Mouse (Mus musculus) limb, embryonic 14.5 days (tissue): ENCODE data around the gene Gp1bb. TPM values are rescaled to one million over a fixed set of nuclear protein-coding genes. Genes with fewer than 3 reads are reported as not detected.
A peak's percentile ranks its signal among the peaks of the same experiment; 100 is the strongest.

ENCODE experiments used
- ATAC-seq: fragments of 200-750 bp; cut with Nextera tagmentation; 2 replicates; pipeline ENCODE4 v1.8.0; 2017; ENCODE audit warnings: low read depth, moderate number of reproducible peaks, moderate TSS enrichment; ENCODE audit not compliant: low FRiP score
- DNase-seq: peaks from one replicate; pipeline ENCODE4 v3.0.0-alpha.2; 2015; ENCODE audit warnings: low spot score
- H3K27ac ChIP-seq: fragments of 300-500 bp; sonication (generic); replicated peaks from 2 replicates; pipeline ENCODE4 v1.5.1; 2014; ENCODE audit warnings: low read depth, mild to moderate bottlenecking, low read length, moderate library complexity, mixed read lengths
- H3K27me3 ChIP-seq: fragments of 300-500 bp; sonication (generic); 2 replicates; pipeline ENCODE4 v1.6.1; 2014; ENCODE audit warnings: low read length, mixed read lengths; ENCODE audit not compliant: control insufficient read depth, insufficient read depth
- H3K36me3 ChIP-seq: fragments of 300-500 bp; sonication (generic); 2 replicates; pipeline ENCODE4 v1.6.1; 2014; ENCODE audit warnings: mild to moderate bottlenecking, low read length, moderate library complexity, mixed read lengths; ENCODE audit not compliant: control insufficient read depth, insufficient read depth
- H3K4me1 ChIP-seq: fragments of 300-500 bp; sonication (generic); 2 replicates; pipeline ENCODE4 v1.6.1; 2014; ENCODE audit warnings: antibody characterized with exemption, low read length, mixed read lengths; ENCODE audit not compliant: control insufficient read depth, insufficient read depth
- H3K4me2 ChIP-seq: fragments of 300-500 bp; sonication (generic); replicated peaks from 2 replicates; pipeline ENCODE4 v1.6.1; 2014; ENCODE audit warnings: low read depth, mild to moderate bottlenecking, low read length, moderate library complexity; ENCODE audit not compliant: severe bottlenecking
- H3K4me3 ChIP-seq: fragments of 300-500 bp; sonication (generic); replicated peaks from 2 replicates; pipeline ENCODE4 v1.5.1; 2014; ENCODE audit warnings: low read length
- H3K9ac ChIP-seq: fragments of 300-500 bp; sonication (generic); 2 replicates; pipeline ENCODE4 v1.6.1; 2014; ENCODE audit warnings: mild to moderate bottlenecking, low read depth, low read length, moderate library complexity; ENCODE audit not compliant: severe bottlenecking
- H3K9me3 ChIP-seq: fragments of 300-500 bp; sonication (generic); 2 replicates; pipeline ENCODE4 v1.6.1; 2016; ENCODE audit warnings: low read length; ENCODE audit not compliant: control insufficient read depth
- POLR2A ChIP-seq: fragments of 200-500 bp; IDR thresholded peaks from 2 replicates; pipeline ENCODE4 v1.8.0; 2012; ENCODE audit warnings: inconsistent platforms, mild to moderate bottlenecking, moderate library complexity, borderline replicate concordance; ENCODE audit not compliant: insufficient read depth, insufficient read length; ENCODE audit errors: extremely low read depth
- WGBS: fragments of 180-500 bp; shearing (Covaris S2); extraction: QIAGEN DNeasy Blood & Tissue Kit; methylation state at CpG from one replicate; pipeline ENCODE4 v1.1.7; 2014; 5-methylcytosine and 5-hydroxymethylcytosine counted together
- polyA plus RNA-seq, 2 experiments: library from polyadenylated mRNA; depleted of rRNA in 1 of 2; stranded (reverse) in 1 of 2; unstranded in 1 of 2; fragments of >200 nt; fragmentation: Nextera tagmentation in 1 of 2; extraction: Ambion mirVana in 1 of 2; gene quantifications; 2 replicates each; pipeline versions ENCODE4 v1.2.1 to v1.2.3; 2012 to 2014

Gene Gp1bb
- polyA plus RNA-seq, 2 experiments: 3.0 to 4.3 TPM

DNA sequence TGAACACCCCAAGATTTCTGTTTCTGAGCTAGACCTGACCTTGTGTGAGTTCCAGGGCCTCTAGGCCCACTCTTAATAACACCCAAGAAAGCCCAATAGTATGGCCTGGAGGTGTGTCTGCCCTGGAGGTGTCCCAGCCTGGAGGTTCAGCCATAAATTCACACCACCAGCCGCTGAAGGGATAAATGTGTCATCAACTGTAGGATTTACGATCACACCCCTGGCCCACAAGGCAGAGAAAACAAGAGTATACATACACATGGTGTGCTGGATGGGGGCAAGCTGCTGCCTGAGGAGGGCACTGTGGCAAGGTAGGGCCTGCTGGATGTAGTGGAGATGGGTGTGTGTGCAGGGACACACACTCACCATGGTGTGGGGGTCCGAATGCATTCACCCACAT is 8.9 kb downstream of the Gp1bb start:
- ATAC-seq (no peak), DNase-seq (no peak)
- Histone ChIP-seq H3K4me1 (no peaks in the 10 kb centered on the region), H3K9ac (no peak overlapping the region), H3K36me3 (no peaks in the 10 kb centered on the region), H3K4me2 (no peak overlapping the region), H3K9me3 (no peaks in the 10 kb centered on the region), H3K27me3 (peaks cover 5% of the 10 kb centered on the region), H3K27ac (no peak overlapping the region), H3K4me3 (no peak overlapping the region)
- 40% methylated on average over 3 of the region's 3 CpGs for WGBS
- TF ChIP-seq POLR2A: no peak

DNA sequence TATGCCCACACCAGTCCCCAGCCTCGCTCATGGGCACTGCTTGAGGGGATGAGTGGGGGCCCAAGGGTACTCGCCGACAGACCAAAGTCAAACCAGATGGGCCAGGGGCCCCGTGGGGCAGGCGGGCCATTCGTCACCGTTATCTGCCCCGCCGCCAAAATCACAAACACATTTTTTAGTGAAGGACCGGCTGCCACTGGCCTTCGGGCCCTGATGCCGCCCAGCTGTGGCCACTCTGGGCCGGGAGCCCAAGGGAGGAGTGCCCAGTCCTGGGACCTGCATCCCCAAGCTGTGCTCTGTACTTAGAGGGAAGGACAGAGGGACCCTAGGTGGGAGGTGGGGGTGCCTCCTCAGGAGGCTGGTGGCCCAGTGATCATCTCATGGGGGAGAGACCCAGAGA is 10.5 kb downstream of the Gp1bb start:
- DNase-seq (no peak), ATAC-seq (no peak)
- Histone ChIP-seq H3K4me2 (no peak overlapping the region), H3K9me3 (no peaks in the 10 kb centered on the region), H3K4me3 (no peak overlapping the region), H3K27ac (no peak overlapping the region), H3K36me3 (no peaks in the 10 kb centered on the region), H3K9ac (no peak overlapping the region), H3K27me3 (no peaks in the 10 kb centered on the region; the same call in 1 of the 2 replicates), H3K4me1 (peaks cover 3% of the 10 kb centered on the region; the same call in 1 of the 2 replicates)
- no peak for TF ChIP-seq POLR2A
- WGBS: 28% methylated on average over 13 of the region's 13 CpGs

DNA sequence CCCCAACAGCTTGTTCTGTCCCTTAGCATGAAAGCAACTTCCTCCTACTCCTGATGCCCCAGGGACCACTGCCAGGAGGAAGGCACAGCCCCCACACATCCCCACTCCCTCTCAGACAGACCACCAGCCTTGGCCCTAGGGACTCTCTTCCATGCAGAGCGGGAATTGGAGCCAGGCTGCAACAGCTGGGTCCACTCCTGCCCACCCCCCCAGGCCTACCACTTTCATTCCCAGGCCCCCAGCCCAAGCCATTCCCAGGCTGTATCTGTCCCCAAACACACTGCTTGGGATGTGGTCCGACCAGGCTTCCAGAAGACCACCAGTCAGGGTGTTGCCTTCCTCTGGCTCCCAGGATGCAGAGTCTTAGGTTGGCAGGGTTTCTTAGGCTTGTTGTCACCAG is 13.1 kb downstream of the Gp1bb start:
- no peak for TF ChIP-seq POLR2A
- Histone ChIP-seq H3K9me3 (no peaks in the 10 kb centered on the region), H3K9ac (no peak overlapping the region), H3K4me1 (peaks cover 9% of the 10 kb centered on the region; the same call in 1 of the 2 replicates), H3K36me3 (no peaks in the 10 kb centered on the region), H3K4me2 (no peak overlapping the region), H3K4me3 (no peak overlapping the region), H3K27me3 (no peaks in the 10 kb centered on the region; the same call in 1 of the 2 replicates), H3K27ac (no peak overlapping the region)
- 58% methylated on average over 2 of the region's 2 CpGs for WGBS
- ATAC-seq (no peak), DNase-seq (no peak)

DNA sequence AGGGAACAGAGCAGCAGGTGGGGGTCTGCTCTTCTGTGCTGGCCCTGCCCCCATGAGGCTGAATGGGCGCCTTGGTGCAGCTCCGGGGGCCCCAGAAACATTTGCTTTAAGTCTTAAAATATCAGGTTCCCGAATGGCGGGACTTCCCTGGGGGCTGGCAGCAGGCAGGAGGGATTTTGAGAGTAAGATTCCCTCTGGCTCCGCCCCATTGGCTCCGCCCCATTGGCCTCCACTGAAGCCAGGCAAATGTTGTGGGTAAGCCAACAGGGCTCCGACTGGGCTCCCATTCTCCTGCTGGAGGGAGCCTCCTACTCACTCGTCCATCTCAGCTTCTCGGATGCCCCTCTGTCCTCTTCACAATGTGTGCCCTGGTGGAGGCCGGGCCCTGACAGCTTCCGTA is 14.0 kb downstream of the Gp1bb start:
- Histone ChIP-seq H3K4me2 (no peak overlapping the region), H3K36me3 (no peaks in the 10 kb centered on the region), H3K4me1 (peaks cover 13% of the 10 kb centered on the region; the same call in 1 of the 2 replicates), H3K9me3 (no peaks in the 10 kb centered on the region), H3K9ac (no peak overlapping the region), H3K27me3 (no peaks in the 10 kb centered on the region; the same call in 1 of the 2 replicates), H3K4me3 (no peak overlapping the region), H3K27ac (no peak overlapping the region)
- ATAC-seq: peak; percentile 27
- 12% methylated on average over 11 of the region's 11 CpGs for WGBS
- peak; percentile 55 for DNase-seq
- TF ChIP-seq POLR2A: no peak

DNA sequence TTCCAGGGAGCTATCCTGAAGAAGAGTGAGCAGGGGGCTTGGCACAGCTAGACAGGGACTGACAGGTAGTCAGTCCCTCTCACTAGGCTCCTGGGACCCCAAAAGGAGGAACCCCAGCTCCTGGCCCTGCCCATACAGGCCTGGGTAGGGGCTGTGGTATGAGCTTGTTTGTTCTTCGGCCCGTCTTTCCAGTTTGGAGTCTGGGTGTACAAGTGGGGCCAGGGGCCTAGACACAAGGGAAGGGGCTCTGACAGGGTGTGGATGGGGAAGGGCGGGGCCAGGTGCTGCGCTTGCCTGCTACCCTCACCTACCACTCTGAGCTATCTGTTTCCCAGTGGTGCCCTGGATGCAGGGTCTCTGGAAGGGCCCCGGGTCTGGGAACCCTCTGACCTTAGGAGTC is 16.5 kb downstream of the Gp1bb start:
- Histone ChIP-seq H3K36me3 (no peaks in the 10 kb centered on the region), H3K9me3 (no peaks in the 10 kb centered on the region), H3K9ac (no peak overlapping the region), H3K4me1 (peaks cover 13% of the 10 kb centered on the region; the same call in 1 of the 2 replicates), H3K4me2 (no peak overlapping the region), H3K27ac (no peak overlapping the region), H3K27me3 (no peaks in the 10 kb centered on the region), H3K4me3 (no peak overlapping the region)
- DNase-seq (no peak), ATAC-seq (no peak)
- WGBS: 91% methylated on average over 5 of the region's 5 CpGs
- TF ChIP-seq POLR2A: no peak

DNA sequence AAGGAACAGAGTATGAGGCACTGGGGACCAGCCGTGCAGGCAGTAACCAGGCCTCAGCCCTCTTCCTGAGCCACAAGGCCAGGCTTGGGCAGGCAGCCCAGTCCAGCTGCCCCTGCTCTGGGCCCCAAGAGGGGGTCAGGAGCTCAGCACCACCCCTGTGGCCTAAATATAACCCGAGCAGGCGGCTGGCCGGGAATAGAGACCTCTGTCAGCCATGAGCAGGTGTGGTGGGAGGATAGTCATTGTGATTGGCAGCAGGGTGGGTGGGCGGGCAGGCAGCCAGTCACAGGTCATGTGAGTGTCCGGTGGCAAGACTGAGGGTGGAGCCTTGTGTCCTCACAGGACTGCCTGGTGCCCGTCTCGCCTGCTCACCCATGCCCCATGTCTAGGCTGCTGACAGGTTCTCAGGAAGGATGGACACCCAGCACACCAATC is 17.9 kb downstream of the Gp1bb start:
- DNase-seq: no peak
- ATAC-seq: peak; percentile 69
- no peak overlapping the region for H3K4me2 ChIP-seq
- TF ChIP-seq POLR2A: no peak
- H3K9me3 ChIP-seq: no peaks in the 10 kb centered on the region
- no peaks in the 10 kb centered on the region for H3K36me3 ChIP-seq
- H3K27me3 ChIP-seq: no peaks in the 10 kb centered on the region
- H3K4me1 ChIP-seq: peaks cover 13% of the 10 kb centered on the region; the same call in 1 of the 2 replicates
- WGBS: 41% methylated on average over 8 of the region's 8 CpGs
- H3K27ac ChIP-seq: peak overlapping the region; percentile 68; the same call in 1 of the 2 replicates
- H3K9ac ChIP-seq: peak overlapping the region; percentile 40
- H3K4me3 ChIP-seq: no peak overlapping the region
